Mouse (Mus musculus) MEL (cell line): ENCODE results near the gene Cxcl17. TPM values are rescaled to one million over a fixed set of nuclear protein-coding genes. Genes with fewer than 3 reads are reported as not detected.

Experiments
- DNase-seq: peaks from one replicate; pipeline ENCODE4 v3.0.0; 2011; ENCODE audit warnings: low read depth, low spot score
- H3K27ac ChIP-seq: 2 replicates; pipeline ENCODE4 v1.5.1; 2012; ENCODE audit warnings: low read depth, mild to moderate bottlenecking, control low read depth, low read length, moderate library complexity; ENCODE audit not compliant: control insufficient read depth
- H3K27me3 ChIP-seq, 2 experiments: fragments of 150-350 bp in 1 of 2; sonication (generic) in 1 of 2; 2 replicates each; pipeline ENCODE4 v1.6.1; 2012; ENCODE audit warnings: low read length in 2 of 2, mild to moderate bottlenecking in 2 of 2, improper control_type of control experiment in 1 of 2, moderate library complexity in 1 of 2; ENCODE audit not compliant: insufficient read depth in 2 of 2, control insufficient read depth in 1 of 2
- H3K36me3 ChIP-seq, 2 experiments: 2 replicates each; pipeline ENCODE4 v1.6.1; 2012 to 2014; ENCODE audit warnings: low read length in 2 of 2, improper control_type of control experiment in 1 of 2, inconsistent platforms in 1 of 2, mild to moderate bottlenecking in 1 of 2; ENCODE audit not compliant: insufficient read depth in 2 of 2, control insufficient read depth in 1 of 2
- H3K4me1 ChIP-seq, 2 experiments: fragments of 150-350 bp in 1 of 2; sonication (generic) in 1 of 2; 2 replicates each; pipeline ENCODE4 v1.6.1; 2012; ENCODE audit warnings: low read length in 2 of 2, improper control_type of control experiment in 1 of 2, mild to moderate bottlenecking in 1 of 2; ENCODE audit not compliant: insufficient read depth in 2 of 2, control insufficient read depth in 1 of 2
- H3K4me3 ChIP-seq, 2 experiments: fragments of 150-350 bp in 1 of 2; sonication (generic) in 1 of 2; 2 replicates each; pipeline ENCODE4 v1.5.1; 2012; ENCODE audit warnings: low read depth in 2 of 2, low read length in 2 of 2, mild to moderate bottlenecking in 2 of 2, moderate library complexity in 2 of 2, control low read depth in 1 of 2, improper control_type of control experiment in 1 of 2; ENCODE audit not compliant: control insufficient read depth in 1 of 2, insufficient read depth in 1 of 2
- H3K79me2 ChIP-seq: 2 replicates; pipeline ENCODE4 v1.6.1; 2012; ENCODE audit warnings: mild to moderate bottlenecking, low read length, moderate library complexity; ENCODE audit not compliant: control insufficient read depth, poor library complexity, insufficient read depth
- H3K9ac ChIP-seq: 2 replicates; pipeline ENCODE4 v1.6.1; 2012; ENCODE audit warnings: low read depth, mild to moderate bottlenecking, control low read depth, low read length, moderate library complexity; ENCODE audit not compliant: control insufficient read depth, poor library complexity, severe bottlenecking
- H3K9me3 ChIP-seq: fragments of 150-350 bp; sonication (generic); replicated peaks from 2 replicates; pipeline ENCODE4 v1.6.1; 2012; ENCODE audit warnings: mild to moderate bottlenecking, low read length, improper control_type of control experiment, moderate library complexity; ENCODE audit not compliant: insufficient read depth
- CHD1 ChIP-seq: IDR thresholded peaks from 2 replicates; pipeline ENCODE4 v1.6.1; 2012; ENCODE audit warnings: low read depth, mild to moderate bottlenecking, inconsistent platforms, low read length, improper control_type of control experiment
- E2F4 ChIP-seq: IDR thresholded peaks from 2 replicates; pipeline ENCODE4 v1.6.1; 2011; ENCODE audit warnings: low read depth, low read length, improper control_type of control experiment, borderline replicate concordance
- ELF1 ChIP-seq: IDR thresholded peaks from 2 replicates; pipeline ENCODE4 v1.6.1; 2014; ENCODE audit warnings: low read depth, mild to moderate bottlenecking, inconsistent platforms, low read length, improper control_type of control experiment, moderate library complexity
- EP300 ChIP-seq, 2 experiments: IDR thresholded peaks; 2 replicates each; pipeline ENCODE4 v1.6.1; 2011; ENCODE audit warnings: improper control_type of control experiment in 2 of 2, low read length in 2 of 2, low read depth in 1 of 2, mild to moderate bottlenecking in 1 of 2
- ETS1 ChIP-seq: IDR thresholded peaks from 2 replicates; pipeline ENCODE4 v1.6.1; 2012; ENCODE audit warnings: low read depth, mild to moderate bottlenecking, inconsistent platforms, low read length, improper control_type of control experiment, moderate library complexity
- GABPA ChIP-seq: IDR thresholded peaks from 2 replicates; pipeline ENCODE4 v1.6.1; 2012; ENCODE audit warnings: low read depth, mild to moderate bottlenecking, inconsistent platforms, low read length, improper control_type of control experiment, moderate library complexity
- GATA1 ChIP-seq: IDR thresholded peaks from 2 replicates; pipeline ENCODE4 v1.6.1; 2011; ENCODE audit warnings: low read depth, low read length, improper control_type of control experiment
- HCFC1 ChIP-seq: IDR thresholded peaks from 2 replicates; pipeline ENCODE4 v1.6.1; 2012; ENCODE audit warnings: low read depth, mild to moderate bottlenecking, inconsistent platforms, low read length, improper control_type of control experiment, moderate library complexity
- JUND ChIP-seq: IDR thresholded peaks from 2 replicates; pipeline ENCODE4 v1.6.1; 2011; ENCODE audit warnings: low read depth, mild to moderate bottlenecking, improper control_type of control experiment, low read length
- KAT2A ChIP-seq: conservative IDR thresholded peaks from 2 replicates; pipeline ENCODE4 v1.6.1; 2012; ENCODE audit warnings: low read depth, low read length, improper control_type of control experiment, inconsistent platforms
- MAFK ChIP-seq: IDR thresholded peaks from 2 replicates; pipeline ENCODE4 v1.6.1; 2011; ENCODE audit warnings: low read depth, mild to moderate bottlenecking, low read length, improper control_type of control experiment, borderline replicate concordance
- MAX ChIP-seq: IDR thresholded peaks from 2 replicates; pipeline ENCODE4 v1.6.1; 2011; ENCODE audit warnings: low read length, improper control_type of control experiment
- MXI1 ChIP-seq: IDR thresholded peaks from 2 replicates; pipeline ENCODE4 v1.6.1; 2011; ENCODE audit warnings: mild to moderate bottlenecking, low read depth, low read length, improper control_type of control experiment
- MYC ChIP-seq: IDR thresholded peaks from 2 replicates; pipeline ENCODE4 v1.6.1; 2011; ENCODE audit warnings: low read depth, mild to moderate bottlenecking, low read length, improper control_type of control experiment, moderate library complexity
- NELFE ChIP-seq: IDR thresholded peaks from 2 replicates; pipeline ENCODE4 v1.6.1; 2011; ENCODE audit warnings: low read depth, low read length, improper control_type of control experiment
- RAD21 ChIP-seq: IDR thresholded peaks from 2 replicates; pipeline ENCODE4 v1.6.1; 2011; ENCODE audit warnings: mild to moderate bottlenecking, low read depth, low read length, improper control_type of control experiment
- SMC3 ChIP-seq: IDR thresholded peaks from 2 replicates; pipeline ENCODE4 v1.6.1; 2011; ENCODE audit warnings: low read depth, low read length, improper control_type of control experiment
- TBP ChIP-seq: IDR thresholded peaks from 2 replicates; pipeline ENCODE4 v1.8.0; 2011; ENCODE audit warnings: low read depth, low read length, improper control_type of control experiment
- TCF12 ChIP-seq: IDR thresholded peaks from 2 replicates; pipeline ENCODE4 v1.6.1; 2014; ENCODE audit warnings: low read depth, mild to moderate bottlenecking, inconsistent platforms, low read length, improper control_type of control experiment, moderate library complexity
- USF2 ChIP-seq, 2 experiments: IDR thresholded peaks; 2 replicates each; pipeline ENCODE4 v1.6.1; 2011 to 2012; ENCODE audit warnings: improper control_type of control experiment in 2 of 2, low read length in 2 of 2, borderline replicate concordance in 1 of 2, inconsistent platforms in 1 of 2, low read depth in 1 of 2, mild to moderate bottlenecking in 1 of 2; ENCODE audit not compliant: insufficient read depth in 1 of 2
- ZC3H11A ChIP-seq: IDR thresholded peaks from 2 replicates; pipeline ENCODE4 v1.6.1; 2012; ENCODE audit warnings: low read depth, mild to moderate bottlenecking, inconsistent platforms, low read length, improper control_type of control experiment
- ZKSCAN1 ChIP-seq: IDR thresholded peaks from 2 replicates; pipeline ENCODE4 v1.6.1; 2012; ENCODE audit warnings: low read depth, mild to moderate bottlenecking, inconsistent platforms, low read length, improper control_type of control experiment, moderate library complexity
- ZNF384 ChIP-seq: IDR thresholded peaks from 2 replicates; pipeline ENCODE4 v1.6.1; 2012; ENCODE audit warnings: low read depth, mild to moderate bottlenecking, inconsistent platforms, low read length, improper control_type of control experiment
- polyA plus RNA-seq, 2 experiments: library from polyadenylated mRNA; stranded (reverse) in 1 of 2; unstranded in 1 of 2; fragments of >175 nt in 1 of 2; fragments of >200 nt in 1 of 2; gene quantifications; 2 replicates each; pipeline versions ENCODE4 v1.2.1 to v1.2.4; 2012; ENCODE audit warnings: low replicate concordance in 2 of 2, low read depth in 1 of 2; ENCODE audit not compliant: insufficient read length in 2 of 2, insufficient read depth in 1 of 2, missing spikeins in 1 of 2
- total RNA-seq: library from RNA; depleted of rRNA; stranded (reverse); fragments of 300-350 nt; gene quantifications from 2 replicates; pipeline ENCODE4 v1.2.3, GENCODE M21; 2012

The Cxcl17 gene
- total and polyA plus RNA-seq, 3 experiments, result not detected

DNA sequence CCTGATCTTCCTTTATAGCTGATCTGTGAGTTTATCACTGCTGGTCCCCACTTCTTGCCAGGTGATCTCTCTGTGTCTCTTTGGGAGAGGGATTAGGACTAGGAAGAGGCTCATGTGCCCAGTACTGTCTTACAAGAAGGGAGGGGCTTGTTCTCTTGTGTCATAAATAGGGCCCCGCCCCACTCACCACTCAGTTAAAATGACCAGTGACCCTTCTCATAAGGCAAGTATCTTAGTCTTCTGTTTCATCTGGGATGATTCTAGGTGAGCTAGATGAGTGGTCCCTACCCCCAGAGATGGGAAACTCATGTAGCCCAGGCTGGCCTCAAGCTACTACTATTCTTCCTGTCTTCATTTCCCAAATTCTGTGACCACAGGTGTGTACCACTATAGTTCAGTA lies 14.1 kb downstream of the Cxcl17 start, which contains the start of gene Lipe:
Gene Lipe, minus strand, starts transcription at position 101 of the 400 bp plus-strand sequence.
- H3K79me2 ChIP-seq, result no peaks in the 10 kb centered on the region; the same call in 1 of the 2 replicates
- no peaks in the 10 kb centered on the region for H3K9me3 ChIP-seq
- H3K4me3 ChIP-seq, result no peak within 1 kb of the TSS
- H3K9ac ChIP-seq, result no peak within 1 kb of the TSS
- H3K4me1 ChIP-seq, result peaks cover 3 to 19% of the 10 kb centered on the region in 2 experiments
- DNase-seq, result no peak
- H3K27me3 ChIP-seq, result no peaks in the 10 kb centered on the region
- H3K27ac ChIP-seq, result no peak within 1 kb of the TSS
- TF ChIP-seq RAD21, result no peak
- TF ChIP-seq MYC, result no peak
- no peak for TF ChIP-seq ZKSCAN1
- no peak for TF ChIP-seq ZNF384
- TF ChIP-seq MAX, result no peak
- TF ChIP-seq TCF12, result no peak
- peaks cover 0 to 16% of the 10 kb centered on the region in 2 experiments; a peak in 2 of 4 replicates for H3K36me3 ChIP-seq

DNA sequence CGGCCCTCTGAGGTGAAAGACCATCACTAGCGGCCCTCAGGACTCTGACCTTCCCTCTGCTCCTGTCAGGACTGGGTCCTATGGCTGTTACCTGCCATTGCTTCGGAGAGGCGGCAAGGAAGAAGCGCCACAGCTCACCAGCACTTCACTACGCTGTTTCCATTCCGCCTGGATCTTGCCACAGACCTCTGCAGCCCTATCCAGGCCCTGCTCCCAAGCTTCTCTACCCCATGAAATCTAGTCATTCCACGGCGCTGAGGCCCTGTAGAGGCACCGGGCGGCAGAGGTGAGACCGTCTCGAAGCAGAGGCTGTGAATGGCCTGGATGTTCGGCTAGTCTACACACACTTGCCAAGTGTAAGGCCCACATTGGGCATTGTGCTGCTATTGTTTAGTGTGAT lies 16.1 kb downstream of the Cxcl17 start:
- no peak for DNase-seq
- H3K79me2 ChIP-seq, result no peaks in the 10 kb centered on the region; the same call in 1 of the 2 replicates
- H3K27me3 ChIP-seq, result no peaks in the 10 kb centered on the region
- peaks cover 3 to 15% of the 10 kb centered on the region in 2 experiments; a peak in 3 of 4 replicates for H3K4me1 ChIP-seq
- peak overlapping the region; percentile 54; the same call in 1 of the 2 replicates for H3K27ac ChIP-seq
- H3K36me3 ChIP-seq, result peaks cover 0 to 10% of the 10 kb centered on the region in 2 experiments; a peak in 2 of 4 replicates
- no peaks in the 10 kb centered on the region for H3K9me3 ChIP-seq
- no peak overlapping the region for H3K9ac ChIP-seq
- H3K4me3 ChIP-seq, result no peak overlapping the region
- TF ChIP-seq HCFC1, result no peak

GRCm38 (mm10) chr7:25395558-25396521 lies 16.8 kb downstream of the Cxcl17 start:
- Histone ChIP-seq H3K27ac (peak overlapping the region; percentile 57), H3K27me3 (no peaks in the 10 kb centered on the region), H3K36me3 (peaks cover 0 to 10% of the 10 kb centered on the region in 2 experiments; a peak in 2 of 4 replicates), H3K9ac (peak overlapping the region; percentile 69), H3K79me2 (no peaks in the 10 kb centered on the region; the same call in 1 of the 2 replicates), H3K9me3 (no peaks in the 10 kb centered on the region), H3K4me3 (peak overlapping the region; percentile 63 to 93), H3K4me1 (peaks cover 3 to 15% of the 10 kb centered on the region in 2 experiments; a peak in 3 of 4 replicates)
- peak; percentile 97 for DNase-seq
- TF ChIP-seq TBP, result peak; percentile 34
- no peak for TF ChIP-seq JUND
- TF ChIP-seq MAFK, result no peak
- no peak for TF ChIP-seq CHD1
- no peak for TF ChIP-seq SMC3
- TF ChIP-seq MXI1, result peak; percentile 86
- no peak for TF ChIP-seq GABPA
- peak in 1 of 2 experiments; percentile 73; a peak in 2 of 4 replicates for TF ChIP-seq USF2 (IDR thresholded peaks at IDR 0.05; ENCODE audit: borderline replicate concordance in 1 of 2, insufficient read depth in 1 of 2, low read depth in 1 of 2, low read length in 2 of 2)
- no peak for TF ChIP-seq ZKSCAN1
- TF ChIP-seq EP300 (IDR thresholded peaks at IDR 0.05; ENCODE audit: low read depth in 1 of 2, low read length in 2 of 2), result peak in 1 of 2 experiments; percentile 11; a peak in 1 of 4 replicates
- peak; percentile 47; the same call in 1 of the 2 replicates for TF ChIP-seq E2F4
- TF ChIP-seq NELFE, result peak; percentile 28; the same call in 1 of the 2 replicates
- TF ChIP-seq KAT2A, result no peak
- no peak for TF ChIP-seq ZC3H11A
- TF ChIP-seq RAD21, result no peak
- TF ChIP-seq GATA1, result no peak
- peak; percentile 63 for TF ChIP-seq ELF1
- TF ChIP-seq ETS1, result peak; percentile 58
